Mouse (Mus musculus): ENCODE results near the gene Zdhhc6.

- TF ChIP-seq CTCF (IDR thresholded peaks at IDR 0.05; ENCODE audit: extremely low read depth, insufficient read length, insufficient replicate concordance, low read depth, low read length) (no peak), POLR2A (IDR thresholded peaks at IDR 0.05; ENCODE audit: low read depth, low read length) (no peak)
These were observed 15.3 kb downstream of the Zdhhc6 start for GRCm38 (mm10) chr19:55300525-55300924.
